In the genomic region with DNA sequence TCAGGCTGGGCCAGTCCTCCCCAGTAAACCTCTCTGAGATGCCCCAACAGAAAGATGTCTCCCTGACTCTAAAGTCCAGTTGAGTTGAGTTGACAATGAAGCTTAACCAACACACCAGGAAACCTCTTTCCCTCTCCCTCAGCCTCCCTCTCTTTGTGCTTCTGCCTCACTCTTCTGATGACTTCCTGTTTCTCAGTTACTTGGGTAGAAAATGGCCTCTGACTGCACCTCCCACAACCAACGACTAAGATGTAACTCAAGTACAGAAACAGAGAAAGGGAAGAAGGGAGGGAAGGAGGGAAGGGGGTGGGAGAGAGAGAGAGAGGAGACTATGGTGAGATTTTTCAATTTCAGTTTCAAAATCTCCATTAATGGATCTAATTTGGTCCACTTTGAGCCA, we compare ENCODE assay signal across 20 mouse cellular contexts.
"Had no signal": no experiment of that assay in that cellular context is flagged by ENCODE, and none has a peak within 500 bp of the region (broad histone marks: within the 10 kb centered on the region; RNA-seq: fewer than 3 reads in every experiment).

No protein-coding gene starts in this region.

- H3K36me3 ChIP-seq: limb, embryonic 10.5 days; limb, embryonic 13.5 days; liver, embryonic 13.5 days; midbrain, embryonic 12.5 days; midbrain, embryonic 15.5 days; neural tube, embryonic 13.5 days; stomach, embryonic 15.5 days had no signal

- DNase-seq: kidney, adult 18-20 months; kidney, adult 9 months; kidney, postnatal 25 days; layer of hippocampus, adult 9-11 months; liver; liver, embryonic 13.5 days; lung, adult 2 months; lung, postnatal 14 days; lung, postnatal 4 days; retina, postnatal 1 day; right cerebral cortex, postnatal 25 days; spleen, adult 18-20 months had no signal

- H3K9me3 ChIP-seq: limb, embryonic 10.5 days; limb, embryonic 13.5 days; liver, embryonic 13.5 days; midbrain, embryonic 12.5 days; midbrain, embryonic 15.5 days; neural tube, embryonic 13.5 days; stomach, embryonic 15.5 days had no signal

- H3K9ac ChIP-seq: limb, embryonic 13.5 days; liver, embryonic 13.5 days; midbrain, embryonic 12.5 days; midbrain, embryonic 15.5 days; neural tube, embryonic 13.5 days; stomach, embryonic 15.5 days had no signal

- H3K27me3 ChIP-seq: limb, embryonic 13.5 days; liver, embryonic 13.5 days; midbrain, embryonic 12.5 days; midbrain, embryonic 15.5 days; neural tube, embryonic 13.5 days; stomach, embryonic 15.5 days had no signal

- H3K4me3 ChIP-seq: layer of hippocampus, adult 2 months; limb, embryonic 10.5 days; limb, embryonic 13.5 days; liver, embryonic 13.5 days; midbrain, embryonic 12.5 days; midbrain, embryonic 15.5 days; neural tube, embryonic 13.5 days; stomach, embryonic 15.5 days had no signal

- H3K4me1 ChIP-seq: limb, embryonic 10.5 days; limb, embryonic 13.5 days; midbrain, embryonic 12.5 days; midbrain, embryonic 15.5 days; stomach, embryonic 15.5 days had no signal

- H3K27ac ChIP-seq: kidney, postnatal 0 days; layer of hippocampus, adult 2 months; limb, embryonic 10.5 days; limb, embryonic 13.5 days; liver, embryonic 13.5 days; midbrain, embryonic 12.5 days; midbrain, embryonic 15.5 days; neural tube, embryonic 13.5 days; stomach, embryonic 15.5 days had no signal
